Mouse (Mus musculus): ENCODE results near the gene Olfr521. TPM values are rescaled to one million over a fixed set of nuclear protein-coding genes. Genes with fewer than 3 reads are reported as not detected.
"Not testable (repeated sequence)": the region's sequence is repeated elsewhere in the genome, so short reads cannot be mapped to it uniquely, and the experiment has no call there.

Gene Olfr521
- polyA plus RNA-seq, 1 experiment from 2014 or later, result not detected

DNA sequence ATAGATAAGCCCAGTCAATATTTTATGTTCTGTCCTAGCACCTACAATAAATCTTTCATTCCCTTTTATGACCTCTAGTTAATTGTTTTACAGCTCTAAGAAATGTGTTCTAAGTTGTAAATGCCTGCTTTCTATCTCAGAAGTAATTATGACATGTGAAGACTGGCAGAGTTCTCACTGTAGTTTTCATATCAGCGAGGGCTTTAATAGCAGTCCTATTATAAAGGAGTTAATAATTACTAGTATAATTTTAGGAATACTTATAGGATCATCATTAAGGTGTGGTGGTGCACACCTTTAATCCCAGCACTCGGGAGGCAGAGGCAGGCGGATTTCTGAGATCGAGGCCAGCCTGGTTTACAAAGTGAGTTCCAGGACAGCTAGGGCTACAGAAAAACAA, 48.4 kb downstream of the Olfr521 start:
- H3K27me3 ChIP-seq, result no peaks in the 10 kb centered on the region
- H3K36me3 ChIP-seq, result peaks cover 4% of the 10 kb centered on the region; the same call in 1 of the 2 replicates
- H3K4me3 ChIP-seq, result no peak overlapping the region
- no peak overlapping the region for H3K27ac ChIP-seq (replicated peaks)
- H3K9ac ChIP-seq, result no peak overlapping the region
- H3K9me3 ChIP-seq, result no peaks in the 10 kb centered on the region
- no peaks in the 10 kb centered on the region for H3K4me1 ChIP-seq (replicated peaks)
- H3K4me2 ChIP-seq, result no peak overlapping the region
- no peak for ATAC-seq (ENCODE audit: low FRiP score, low read depth)
- 97% methylated on average over 4 of the region's 4 CpGs for WGBS

DNA sequence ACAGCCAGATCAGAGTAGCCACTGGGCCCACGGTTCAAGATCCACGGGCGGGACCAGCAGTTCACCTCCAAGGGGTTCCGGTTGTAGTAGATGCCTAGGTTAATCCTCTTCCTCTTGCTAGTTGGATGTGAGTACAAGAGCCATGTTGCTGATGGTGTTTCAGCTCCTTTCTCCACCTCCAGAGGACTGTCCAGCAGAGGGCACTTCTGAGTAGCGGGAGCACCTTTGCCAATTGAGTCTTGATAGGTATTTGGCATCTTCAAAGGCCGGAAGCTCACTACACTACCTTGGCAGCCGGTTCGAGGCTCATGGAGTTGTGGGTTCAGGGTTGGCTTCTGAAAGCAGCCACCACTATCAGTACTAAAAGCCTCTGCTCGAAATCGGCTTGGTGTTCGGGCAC, 50.1 kb downstream of the Olfr521 start:
- Histone ChIP-seq H3K9ac (no peak overlapping the region), H3K9me3 (no peaks in the 10 kb centered on the region), H3K27me3 (no peaks in the 10 kb centered on the region), H3K27ac (replicated peaks) (no peak overlapping the region), H3K4me1 (replicated peaks) (no peaks in the 10 kb centered on the region), H3K4me3 (no peak overlapping the region), H3K4me2 (no peak overlapping the region), H3K36me3 (peaks cover 4% of the 10 kb centered on the region; the same call in 1 of the 2 replicates)
- ATAC-seq (ENCODE audit: low FRiP score, low read depth), result no peak
- 88% methylated on average over 11 of the region's 11 CpGs for WGBS

DNA sequence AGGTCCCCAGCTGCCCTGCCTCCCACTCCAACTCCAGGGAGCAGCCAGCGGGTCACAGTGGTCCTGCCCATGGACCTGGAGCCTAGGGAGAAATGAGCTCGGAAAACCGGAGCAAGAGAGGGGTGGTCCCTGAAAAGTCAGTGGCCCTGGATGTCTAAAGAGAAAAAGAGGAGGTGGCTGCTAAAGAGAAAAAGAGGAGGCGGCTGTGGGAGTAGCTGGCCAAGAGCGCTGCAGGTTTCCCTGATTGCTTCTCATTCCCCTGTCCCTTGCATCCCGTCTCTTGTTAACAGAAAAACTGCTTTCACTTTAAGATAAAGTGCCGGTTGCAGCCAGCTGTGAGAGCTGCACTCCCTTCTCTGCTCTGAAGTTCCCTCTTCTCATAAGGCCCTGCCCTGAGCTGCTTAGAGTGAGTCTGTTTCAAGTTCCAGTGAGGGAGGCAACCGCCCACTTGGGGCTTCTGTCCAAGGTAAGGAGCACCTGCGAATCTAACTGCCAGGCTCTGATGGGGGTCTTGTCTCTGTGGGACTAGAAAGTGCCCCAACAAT, 54.9 kb downstream of the Olfr521 start:
- not testable (repeated sequence) for H3K4me3 ChIP-seq; ATAC-seq (ENCODE audit: low FRiP score, low read depth); H3K4me1 ChIP-seq (replicated peaks); H3K36me3 ChIP-seq; H3K9ac ChIP-seq; H3K4me2 ChIP-seq; H3K9me3 ChIP-seq; H3K27me3 ChIP-seq; H3K27ac ChIP-seq (replicated peaks)
- WGBS, result 25% methylated on average over 9 of the region's 9 CpGs

Other genes with a start within 250 kb of the Olfr521 start
- gene Arrb1, start 228.0 kb upstream of the Olfr521 start, polyA plus RNA-seq (2015; fragmentation: Nextera tagmentation; extraction: Ambion mirVana), result 17.5 and 19.1 TPM in 2 replicates
- gene Tpbgl, start 136.4 kb upstream of the Olfr521 start, polyA plus RNA-seq (2015; fragmentation: Nextera tagmentation; extraction: Ambion mirVana), result 2.0 and 2.4 TPM in 2 replicates
- 6.7 and 7.1 TPM in 2 replicates for gene Slco2b1, start 52.2 kb upstream of the Olfr521 start, polyA plus RNA-seq (2015; fragmentation: Nextera tagmentation; extraction: Ambion mirVana)
- not detected in 2 replicates for gene Olfr520, start 33.2 kb upstream of the Olfr521 start, polyA plus RNA-seq (2015; fragmentation: Nextera tagmentation; extraction: Ambion mirVana)
- 1.6 and 2.1 TPM in 2 replicates for gene Neu3, start 64.9 kb downstream of the Olfr521 start, polyA plus RNA-seq (2015; fragmentation: Nextera tagmentation; extraction: Ambion mirVana)
- gene Xrra1, start 95.6 kb downstream of the Olfr521 start, polyA plus RNA-seq (2015; fragmentation: Nextera tagmentation; extraction: Ambion mirVana), result 0.80 and 1.1 TPM in 2 replicates
- gene Spcs2, start 100.0 kb downstream of the Olfr521 start, polyA plus RNA-seq (2015; fragmentation: Nextera tagmentation; extraction: Ambion mirVana), result 276 and 279 TPM in 2 replicates
- gene Rnf169, start 216.9 kb downstream of the Olfr521 start, polyA plus RNA-seq (2015; fragmentation: Nextera tagmentation; extraction: Ambion mirVana), result 4.6 and 4.9 TPM in 2 replicates
- gene Chrdl2, start 242.7 kb downstream of the Olfr521 start, polyA plus RNA-seq (2015; fragmentation: Nextera tagmentation; extraction: Ambion mirVana), result 0.71 and 1.3 TPM in 2 replicates

All from hindbrain, embryonic 15.5 days (tissue).